ENCODE assay signal across 23 mouse cellular contexts in the genomic region with DNA sequence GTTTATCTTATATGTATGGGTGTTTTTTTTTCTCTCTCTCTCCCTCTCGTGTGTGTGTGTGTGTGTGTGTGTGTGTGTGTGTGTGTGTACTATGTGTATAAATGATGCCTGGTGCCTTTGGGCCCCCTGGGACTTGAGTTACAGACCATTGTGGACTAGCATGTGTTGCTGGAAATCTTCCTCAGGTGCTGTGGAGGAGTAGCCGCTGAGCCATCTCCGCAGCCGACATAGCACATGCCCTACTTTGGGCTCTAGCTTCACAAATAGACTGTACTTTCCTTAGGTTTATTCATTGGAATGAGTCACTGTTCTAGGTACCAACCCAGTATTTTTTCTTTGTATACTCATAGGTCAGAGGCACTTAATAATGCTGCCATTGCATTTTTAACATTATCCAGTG.
"Had no signal": no experiment of that assay in that cellular context is flagged by ENCODE, and none has a peak within 500 bp of the region (broad histone marks: within the 10 kb centered on the region; RNA-seq: fewer than 3 reads in every experiment).

No protein-coding gene starts in this region.

- H3K4me3 ChIP-seq: liver, embryonic 15.5 days; lung, embryonic 15.5 days; megakaryocyte, embryonic 14.5 days; midbrain, embryonic 10.5 days; midbrain, embryonic 12.5 days; myocyte; neural tube, embryonic 13.5 days; neural tube, embryonic 15.5 days had no signal

- DNase-seq: liver, postnatal 0 days; lung, adult 2 months; lung, postnatal 14 days; lung, postnatal 36 days; midbrain, embryonic 14.5 days; retina, postnatal 1 day; right cerebral cortex, postnatal 25 days; right cerebral cortex, postnatal 4 days; spleen, adult 18-20 months; thymus, adult 18-20 months; thymus, postnatal 14 days; thymus, postnatal 36 days had no signal

- H3K27ac ChIP-seq: liver, embryonic 15.5 days; lung, embryonic 15.5 days; macrophage; midbrain, embryonic 10.5 days; midbrain, embryonic 12.5 days; neural tube, embryonic 13.5 days; neural tube, embryonic 15.5 days had no signal

- ATAC-seq: liver, postnatal 0 days; lung, postnatal 0 days; midbrain, embryonic 16.5 days had no signal
